In genomic region chr10:71361836-71362562, GRCm38 (mm10) we compare ENCODE assay signal across 8 mouse cellular contexts. TPM values are rescaled to one million over a fixed set of nuclear protein-coding genes. Genes with fewer than 3 reads are reported as not detected.
DNase-seq lines count a peak whose midpoint lies in the region; ATAC-seq and TF ChIP-seq lines count a peak whose summit lies in the region.

No protein-coding gene starts in this region.

- DNase-seq in left cerebral cortex, adult 2 months (ENCODE audit: extremely low spot score in 1 of 2, low spot score in 2 of 2), result no peak
- DNase-seq in left cerebral cortex, adult 11 months (ENCODE audit: low spot score), result no peak
- DNase-seq in hindbrain, postnatal 0 days (ENCODE audit: low spot score), result no peak
- no peak for DNase-seq in spleen, postnatal 14 days (ENCODE audit: low spot score in 2 of 2)
- no peak for DNase-seq in left cerebral cortex, adult 18-20 months (ENCODE audit: low spot score in 2 of 2)
- DNase-seq in cerebellum, adult 11-12 months, result no peak

- no peak for ATAC-seq in forebrain, embryonic 12.5 days (ENCODE audit: low FRiP score)
- ATAC-seq in hindbrain, postnatal 0 days, result no peak

- intact Hi-C loops in left cerebral cortex, adult 2 months (cut with DNase I), result no loop called here

- 20% methylated on average over 18 of the region's 18 CpGs for WGBS in forebrain, embryonic 12.5 days
- WGBS in hindbrain, postnatal 0 days, result 19% methylated on average over 18 of the region's 18 CpGs

- H3K4me1 ChIP-seq in forebrain, embryonic 12.5 days, result peaks cover 13% of the 10 kb centered on the region
- peaks cover 7% of the 10 kb centered on the region; the same call in 1 of the 2 replicates for H3K4me1 ChIP-seq in hindbrain, postnatal 0 days (ENCODE audit: insufficient read depth, low read length)
- H3K4me1 ChIP-seq in megakaryocyte, embryonic 14.5 days, result peaks cover 34% of the 10 kb centered on the region

- no peak overlapping the region for H3K27ac ChIP-seq in left cerebral cortex, adult 2 months
- H3K27ac ChIP-seq in forebrain, embryonic 12.5 days, result 0 out of 2 replicates have a peak overlapping the region, but pooled peaks have one; percentile 9
- 0 out of 2 replicates have a peak overlapping the region, but pooled peaks have one; percentile 26 for H3K27ac ChIP-seq in hindbrain, postnatal 0 days

- H3K9me3 ChIP-seq in forebrain, embryonic 12.5 days, result no peaks in the 10 kb centered on the region
- H3K9me3 ChIP-seq in hindbrain, postnatal 0 days (ENCODE audit: low read length), result no peaks in the 10 kb centered on the region
- H3K9me3 ChIP-seq in megakaryocyte, embryonic 14.5 days, result no peaks in the 10 kb centered on the region

- peak overlapping the region; percentile 15; the same call in 1 of the 2 replicates for H3K4me3 ChIP-seq in left cerebral cortex, adult 2 months
- H3K4me3 ChIP-seq in forebrain, embryonic 12.5 days (replicated peaks), result no peak overlapping the region
- no peak overlapping the region for H3K4me3 ChIP-seq in hindbrain, postnatal 0 days (ENCODE audit: low read length)
- H3K4me3 ChIP-seq in megakaryocyte, embryonic 14.5 days (replicated peaks), result peak overlapping the region; percentile 23

- H3K4me2 ChIP-seq in forebrain, embryonic 12.5 days, result peak overlapping the region; percentile 34
- peak overlapping the region; percentile 42 for H3K4me2 ChIP-seq in hindbrain, postnatal 0 days (ENCODE audit: low read depth, low read length)

- H3K9ac ChIP-seq in forebrain, embryonic 12.5 days, result no peak overlapping the region
- H3K9ac ChIP-seq in hindbrain, postnatal 0 days (replicated peaks; ENCODE audit: low read length), result no peak overlapping the region

- no peaks in the 10 kb centered on the region for H3K27me3 ChIP-seq in forebrain, embryonic 12.5 days
- no peaks in the 10 kb centered on the region for H3K27me3 ChIP-seq in hindbrain, postnatal 0 days (ENCODE audit: insufficient read depth, low read length)
- no peaks in the 10 kb centered on the region for H3K27me3 ChIP-seq in megakaryocyte, embryonic 14.5 days (replicated peaks)

- no peak for TF ChIP-seq CTCF in left cerebral cortex, adult 2 months (IDR thresholded peaks at IDR 0.05)
- no peak for TF ChIP-seq CTCF in hindbrain, postnatal 0 days (IDR thresholded peaks at IDR 0.05; ENCODE audit: low read depth)

- no peaks in the 10 kb centered on the region; the same call in 1 of the 2 replicates for H3K36me3 ChIP-seq in forebrain, embryonic 12.5 days (replicated peaks)
- H3K36me3 ChIP-seq in hindbrain, postnatal 0 days (ENCODE audit: insufficient read depth, low read length), result peaks cover 2% of the 10 kb centered on the region; the same call in 1 of the 2 replicates
- peaks cover 39% of the 10 kb centered on the region for H3K36me3 ChIP-seq in megakaryocyte, embryonic 14.5 days (replicated peaks; ENCODE audit: low read length)

RNA-seq across cellular contexts. Expression of gene Ipmk, which starts 14.4 kb away (rescaled TPM):
- total RNA-seq in left cerebral cortex, adult 2 months (2021), result 10 to 100 TPM; 30.5 to 36.7 TPM
- 24.8 and 25.9 TPM in 2 replicates for polyA plus RNA-seq in forebrain, embryonic 12.5 days (2016; fragmentation: Nextera tagmentation; extraction: Ambion mirVana)
- 17.3 and 19.0 TPM in 2 replicates for total RNA-seq in hindbrain, postnatal 0 days (2014; rRNA removed)
- polyA plus RNA-seq in hindbrain, postnatal 0 days (2015; fragmentation: Nextera tagmentation; extraction: Ambion mirVana), result 14.0 and 14.4 TPM in 2 replicates
- 5.1 and 14.8 TPM in 2 replicates for polyA plus RNA-seq in megakaryocyte, embryonic 14.5 days (2012; ENCODE audit: insufficient read depth, low replicate concordance)
- total RNA-seq in left cerebral cortex, adult 18-20 months (2021), result 10 to 100 TPM; 31.3 to 36.6 TPM

RNA-seq across cellular contexts. Expression of gene Cisd1, which starts 17.2 kb away (rescaled TPM):
- total RNA-seq in left cerebral cortex, adult 2 months (2021), result 100 to 1,000 TPM; 119 to 131 TPM
- polyA plus RNA-seq in forebrain, embryonic 12.5 days (2016; fragmentation: Nextera tagmentation; extraction: Ambion mirVana), result 160 and 169 TPM in 2 replicates
- 105 and 108 TPM in 2 replicates for total RNA-seq in hindbrain, postnatal 0 days (2014; rRNA removed)
- polyA plus RNA-seq in hindbrain, postnatal 0 days (2015; fragmentation: Nextera tagmentation; extraction: Ambion mirVana), result 388 and 399 TPM in 2 replicates
- polyA plus RNA-seq in megakaryocyte, embryonic 14.5 days (2012; ENCODE audit: insufficient read depth, low replicate concordance), result 31.8 and 32.1 TPM in 2 replicates
- 100 to 1,000 TPM; 134 to 135 TPM for total RNA-seq in left cerebral cortex, adult 18-20 months (2021)

Comparison
In these comparisons a context has a peak if more than half of its experiments do, and no peak if none do; other contexts are left out.
1. H3K4me3 ChIP-seq: peak in left cerebral cortex, adult 2 months (single experiment) and megakaryocyte, embryonic 14.5 days (single experiment); none in forebrain, embryonic 12.5 days (single experiment) and hindbrain, postnatal 0 days (single experiment).